Mouse (Mus musculus): ENCODE data around the gene Sp2.

The Sp2 gene

GRCm38 (mm10) chr11:96937549-96938425 is 45.0 kb downstream of the Sp2 start:
- peak; percentile 43 to 53 for DNase-seq

GRCm38 (mm10) chr11:96935872-96936650 is 46.7 kb downstream of the Sp2 start:
- no peak for DNase-seq

GRCm38 (mm10) chr11:96934921-96935356 is 47.8 kb downstream of the Sp2 start:
- DNase-seq = no peak

- no peak for DNase-seq
These were observed 49.0 kb downstream of the Sp2 start for GRCm38 (mm10) chr11:96933562-96934276.

- DNase-seq = no peak
These were observed 51.3 kb downstream of the Sp2 start for GRCm38 (mm10) chr11:96931327-96932062.

GRCm38 (mm10) chr11:96929766-96930331 is 52.9 kb downstream of the Sp2 start:
- no peak for DNase-seq

- DNase-seq = no peak
These were observed 53.5 kb downstream of the Sp2 start for GRCm38 (mm10) chr11:96929096-96929765.

GRCm38 (mm10) chr11:96928691-96929090 is 54.1 kb downstream of the Sp2 start:
- no peak for DNase-seq

- no peak for DNase-seq
These were observed 54.7 kb downstream of the Sp2 start, which contains the start of gene Prr15l for GRCm38 (mm10) chr11:96928088-96928487. Gene Prr15l (plus strand): TSS chr11:96928104.

GRCm38 (mm10) chr11:96926587-96926986 is 56.2 kb downstream of the Sp2 start:
- DNase-seq = no peak

GRCm38 (mm10) chr11:96925469-96926148 is 57.1 kb downstream of the Sp2 start:
- DNase-seq = no peak

GRCm38 (mm10) chr11:96924861-96925260 is 57.9 kb downstream of the Sp2 start:
- DNase-seq = no peak

GRCm38 (mm10) chr11:96919003-96919402 is 63.8 kb downstream of the Sp2 start:
- no peak for DNase-seq

- DNase-seq = no peak
These were observed 65.3 kb downstream of the Sp2 start for GRCm38 (mm10) chr11:96917415-96917814.

- no peak for DNase-seq
These were observed 65.8 kb downstream of the Sp2 start for GRCm38 (mm10) chr11:96916885-96917396.

GRCm38 (mm10) chr11:96916044-96916884 is 66.5 kb downstream of the Sp2 start, which contains the start of gene Cdk5rap3:
Gene Cdk5rap3 (minus strand): TSS chr11:96916496.
- DNase-seq = peak; percentile 99 to 100

- no peak for DNase-seq
These were observed 70.1 kb downstream of the Sp2 start for GRCm38 (mm10) chr11:96912682-96913081.

GRCm38 (mm10) chr11:96910003-96910402 is 72.8 kb downstream of the Sp2 start:
- peak; percentile 92 to 93 for DNase-seq

- peak; percentile 49 to 50 for DNase-seq
These were observed 74.2 kb downstream of the Sp2 start for GRCm38 (mm10) chr11:96908594-96908993.
